Mouse (Mus musculus) forebrain, embryonic 11.5 days (tissue): ENCODE results near the gene Sfxn4. TPM values are rescaled to one million over a fixed set of nuclear protein-coding genes. Genes with fewer than 3 reads are reported as not detected.

Experiments used
- ATAC-seq: fragments of 200-750 bp; cut with Nextera tagmentation; replicated peaks from 2 replicates; pipeline ENCODE4 v1.8.0; 2017; ENCODE audit warnings: moderate TSS enrichment; ENCODE audit not compliant: low FRiP score
- DNase-seq: peaks from one replicate; pipeline ENCODE4 v3.0.0-alpha.2; 2017; ENCODE audit warnings: low spot score
- H3K27ac ChIP-seq: fragments of 300-500 bp; sonication (generic); 2 replicates; pipeline ENCODE4 v1.5.1; 2014; ENCODE audit warnings: low read depth, low read length
- H3K27me3 ChIP-seq: fragments of 300-500 bp; sonication (generic); 2 replicates; pipeline ENCODE4 v1.6.1; 2014; ENCODE audit warnings: mild to moderate bottlenecking, low read length, mixed read lengths; ENCODE audit not compliant: control insufficient read depth, insufficient read depth
- H3K36me3 ChIP-seq: fragments of 300-500 bp; sonication (generic); 2 replicates; pipeline ENCODE4 v1.6.1; 2014; ENCODE audit warnings: mild to moderate bottlenecking, low read length, moderate library complexity, mixed read lengths; ENCODE audit not compliant: control insufficient read depth, insufficient read depth
- H3K4me1 ChIP-seq: fragments of 300-500 bp; sonication (generic); replicated peaks from 2 replicates; pipeline ENCODE4 v1.6.1; 2014; ENCODE audit warnings: low read length, mixed read lengths; ENCODE audit not compliant: control insufficient read depth, insufficient read depth
- H3K4me2 ChIP-seq: fragments of 300-500 bp; sonication (generic); 2 replicates; pipeline ENCODE4 v1.6.1; 2014; ENCODE audit warnings: low read depth, mild to moderate bottlenecking, low read length, moderate library complexity, mixed read lengths; ENCODE audit not compliant: severe bottlenecking
- H3K4me3 ChIP-seq: fragments of 300-500 bp; sonication (generic); 2 replicates; pipeline ENCODE4 v1.5.1; 2014; ENCODE audit warnings: low read depth, low read length
- H3K9ac ChIP-seq: fragments of 300-500 bp; sonication (generic); 2 replicates; pipeline ENCODE4 v1.6.1; 2014; ENCODE audit warnings: low read length
- H3K9me3 ChIP-seq: fragments of 300-500 bp; sonication (generic); 2 replicates; pipeline ENCODE4 v1.6.1; 2016; ENCODE audit warnings: low read length, mixed read lengths; ENCODE audit not compliant: control insufficient read depth
- WGBS: fragments of 180-500 bp; shearing (Covaris S2); extraction: QIAGEN DNeasy Blood & Tissue Kit; methylation state at CpG from one replicate; pipeline ENCODE4 v1.1.7; 2014; 5-methylcytosine and 5-hydroxymethylcytosine counted together
- polyA plus RNA-seq: library from polyadenylated mRNA; unstranded; fragments of >200 nt; fragmentation: Nextera tagmentation; extraction: Ambion mirVana; gene quantifications from 2 replicates; pipeline ENCODE4 v1.2.1, GENCODE M21; 2014

Gene Sfxn4
- polyA plus RNA-seq, 1 experiment from 2014 or later, result 13.4 TPM

DNA sequence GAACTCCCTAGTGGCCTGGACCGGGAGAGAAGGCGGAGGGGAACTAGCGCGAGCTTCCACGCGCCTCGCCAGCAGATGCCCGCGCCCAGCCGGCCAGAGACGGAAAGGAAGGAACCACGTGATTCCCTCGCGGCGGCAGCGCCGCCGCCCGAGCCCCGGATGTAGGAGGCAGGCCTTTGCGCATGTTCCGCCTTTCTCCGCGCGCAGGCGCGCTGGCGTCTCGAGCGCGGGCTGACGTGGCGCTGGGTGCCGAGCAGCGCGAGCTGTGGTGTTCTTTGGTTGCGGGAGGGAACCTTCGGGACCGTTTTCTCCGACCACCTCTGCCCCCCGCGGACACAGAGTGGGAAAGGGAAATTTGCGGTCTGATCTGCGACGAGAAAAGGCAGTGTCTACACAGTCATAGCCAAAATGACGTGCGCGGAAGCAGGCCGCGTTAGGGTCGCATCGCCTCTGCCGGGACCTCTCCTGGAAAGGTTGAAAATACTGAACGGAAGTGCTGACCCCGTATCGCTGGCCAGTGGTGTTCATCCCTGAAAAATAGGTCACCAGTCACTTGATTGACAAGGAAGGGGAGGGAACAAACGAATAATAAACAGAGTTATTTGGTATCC is 70.6 kb downstream of the Sfxn4 start, which contains the start of gene Eif3a:
TSS of gene Eif3a (minus strand) at position 108 of the 611 bp plus-strand sequence.
- peak within 1 kb of the TSS; percentile 100 for H3K9ac ChIP-seq
- ATAC-seq, result peak; percentile 95
- under 1% methylated on average over 57 of the region's 57 CpGs for WGBS
- H3K4me2 ChIP-seq, result peak within 1 kb of the TSS; percentile 78
- no peaks in the 10 kb centered on the region for H3K9me3 ChIP-seq
- peak within 1 kb of the TSS; percentile 95 for H3K27ac ChIP-seq
- no peaks in the 10 kb centered on the region; the same call in 1 of the 2 replicates for H3K4me1 ChIP-seq
- peak within 1 kb of the TSS; percentile 98 for H3K4me3 ChIP-seq
- DNase-seq, result peak; percentile 96
- no peaks in the 10 kb centered on the region for H3K27me3 ChIP-seq
- no peaks in the 10 kb centered on the region for H3K36me3 ChIP-seq

DNA sequence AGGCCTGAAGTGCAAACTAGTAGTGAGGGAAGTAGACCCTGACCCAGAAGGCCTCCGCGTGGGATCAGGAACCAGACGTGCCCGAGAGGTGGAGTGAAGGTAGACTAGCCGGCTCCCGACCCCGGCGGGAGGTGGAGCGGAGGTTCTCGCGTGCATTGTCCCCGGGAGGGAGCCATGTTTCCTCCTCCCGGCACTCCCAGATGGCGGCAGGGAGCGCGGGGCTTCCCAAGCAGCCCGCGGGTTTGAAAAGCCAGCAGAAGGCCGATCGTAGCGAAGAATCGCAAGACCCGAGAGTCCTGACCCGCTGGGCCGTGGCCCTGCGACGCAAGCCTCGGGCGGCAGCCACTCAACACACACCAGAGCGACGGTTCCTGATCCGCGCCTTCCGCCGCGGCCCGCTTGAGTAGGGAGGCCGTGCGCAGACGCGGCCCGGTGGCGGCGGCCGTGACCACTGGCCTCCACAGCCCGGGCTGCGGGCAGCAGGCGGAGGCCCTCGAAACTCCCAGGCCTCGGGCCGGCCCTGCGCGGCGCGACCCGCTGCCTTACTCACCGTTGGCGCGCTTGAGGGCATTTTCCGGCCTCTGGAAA is 71.3 kb downstream of the Sfxn4 start:
- DNase-seq, result peak; percentile 83
- ATAC-seq, result peak; percentile 78
- WGBS, result under 1% methylated on average over 60 of the region's 60 CpGs
- Histone ChIP-seq H3K9ac (peak overlapping the region; percentile 100), H3K4me1 (no peaks in the 10 kb centered on the region; the same call in 1 of the 2 replicates), H3K27ac (peak overlapping the region; percentile 95), H3K4me3 (peak overlapping the region; percentile 98), H3K36me3 (no peaks in the 10 kb centered on the region), H3K9me3 (no peaks in the 10 kb centered on the region), H3K27me3 (no peaks in the 10 kb centered on the region), H3K4me2 (peak overlapping the region; percentile 78)

DNA sequence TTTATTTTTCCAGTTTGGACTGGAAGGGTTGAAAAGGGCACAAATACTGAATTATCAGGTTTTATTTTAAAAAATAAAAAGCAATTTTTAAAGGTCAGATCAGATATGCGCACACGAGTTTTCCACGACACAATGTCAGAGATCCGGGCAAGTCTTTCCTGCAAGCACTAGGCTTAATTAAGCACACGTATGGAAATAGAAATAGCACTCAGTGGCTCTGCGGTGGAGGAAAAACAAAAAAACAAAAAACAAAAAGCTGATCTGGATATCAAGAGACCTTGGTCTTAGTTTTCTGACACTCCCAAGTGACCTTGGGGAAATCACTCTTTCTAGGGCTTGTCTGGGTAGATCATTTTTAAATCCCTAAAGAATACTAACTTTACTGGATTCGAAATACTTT is 71.8 kb downstream of the Sfxn4 start:
- no peaks in the 10 kb centered on the region for H3K36me3 ChIP-seq
- under 1% methylated on average over 7 of the region's 7 CpGs for WGBS

DNA sequence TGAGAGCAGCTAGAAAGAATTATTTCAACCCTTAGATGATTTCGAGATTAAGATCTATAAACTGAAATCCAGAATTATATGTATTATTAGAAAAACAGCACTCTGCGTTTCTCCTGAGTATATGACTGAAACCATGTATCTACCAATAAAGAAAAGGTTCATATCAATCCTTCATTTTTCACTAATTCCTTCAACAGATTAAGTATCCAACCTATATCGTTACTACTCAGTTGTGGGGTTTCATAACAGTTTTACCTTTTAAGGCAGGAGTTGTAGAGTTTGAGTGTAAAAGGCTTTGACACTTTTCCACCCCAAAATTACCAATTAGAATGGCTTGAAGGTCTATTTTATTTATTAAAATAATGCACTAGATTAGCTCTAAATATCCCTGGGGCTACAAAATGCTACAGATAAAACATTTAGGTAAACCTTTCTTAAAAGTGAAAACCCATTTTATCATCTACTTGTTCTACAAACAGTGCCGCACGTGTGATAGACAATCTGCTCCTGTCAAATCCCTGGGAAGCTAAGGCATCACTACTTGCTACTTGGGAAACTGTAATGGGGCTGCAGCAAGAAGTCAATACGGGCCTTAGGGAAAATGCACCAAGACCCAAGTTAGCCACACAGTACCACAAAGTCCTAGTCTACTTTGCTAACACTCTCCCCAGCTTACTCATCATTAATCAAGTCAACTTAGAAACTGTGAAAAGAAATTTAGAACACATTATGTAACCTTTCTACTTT is 72.9 kb downstream of the Sfxn4 start:
- no peaks in the 10 kb centered on the region for H3K36me3 ChIP-seq
- no peaks in the 10 kb centered on the region; the same call in 1 of the 2 replicates for H3K4me1 ChIP-seq
- H3K9me3 ChIP-seq, result no peaks in the 10 kb centered on the region
- peak overlapping the region; percentile 36 for H3K4me2 ChIP-seq
- 51% methylated on average over 6 of the region's 6 CpGs for WGBS
- ATAC-seq (no peak), DNase-seq (no peak)
- peak overlapping the region; percentile 9; the same call in 1 of the 2 replicates for H3K9ac ChIP-seq
- no peaks in the 10 kb centered on the region for H3K27me3 ChIP-seq
- peak overlapping the region; percentile 98; the same call in 1 of the 2 replicates for H3K4me3 ChIP-seq
- no peak overlapping the region for H3K27ac ChIP-seq

More for the DNA sequence above, 71.8 kb downstream of the Sfxn4 start:
- ATAC-seq (no peak), DNase-seq (no peak)
- Histone ChIP-seq H3K9me3 (no peaks in the 10 kb centered on the region), H3K4me3 (peak overlapping the region; percentile 98), H3K9ac (peak overlapping the region; percentile 100), H3K4me1 (no peaks in the 10 kb centered on the region; the same call in 1 of the 2 replicates), H3K4me2 (peak overlapping the region; percentile 78), H3K27ac (peak overlapping the region; percentile 95; the same call in 1 of the 2 replicates), H3K27me3 (no peaks in the 10 kb centered on the region)

DNA sequence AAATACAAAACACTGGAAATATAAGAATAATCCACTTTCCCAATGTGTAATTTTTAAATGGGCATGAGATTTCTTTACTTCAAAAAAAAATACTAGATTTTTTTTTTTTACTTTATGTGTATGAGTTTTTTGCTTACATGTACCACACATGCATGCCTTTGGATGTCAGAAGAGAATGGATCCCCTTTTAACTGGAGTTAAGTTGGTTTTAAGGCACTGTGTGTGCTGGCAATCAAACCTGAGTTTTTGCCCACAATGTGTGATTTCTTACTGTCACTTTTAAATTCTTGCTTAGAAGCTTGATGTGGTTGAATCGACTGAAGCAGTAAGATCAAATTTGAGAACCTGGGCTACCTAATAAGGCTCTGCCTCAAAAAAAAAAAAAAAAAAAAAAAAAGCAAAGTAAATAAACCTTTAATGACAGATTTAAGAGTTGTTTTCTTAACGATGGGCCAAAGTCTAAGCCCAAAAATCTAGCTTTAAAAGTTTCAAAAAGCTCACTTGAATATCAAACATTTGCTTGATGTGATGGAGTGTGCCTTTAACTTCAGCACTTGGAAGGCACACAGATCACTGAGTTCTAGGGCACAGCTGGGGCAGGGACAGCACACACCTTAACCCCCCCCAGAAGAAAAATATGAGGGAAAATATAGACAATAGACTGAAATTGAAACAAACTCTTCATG is 73.7 kb downstream of the Sfxn4 start:
- Histone ChIP-seq H3K36me3 (no peaks in the 10 kb centered on the region), H3K4me2 (no peak overlapping the region), H3K4me1 (no peaks in the 10 kb centered on the region; the same call in 1 of the 2 replicates), H3K9me3 (no peaks in the 10 kb centered on the region), H3K27ac (no peak overlapping the region), H3K27me3 (no peaks in the 10 kb centered on the region), H3K9ac (no peak overlapping the region), H3K4me3 (no peak overlapping the region)
- ATAC-seq (no peak), DNase-seq (no peak)
- WGBS, result 69% methylated on average over 2 of the region's 2 CpGs

Other genes with a start within 250 kb of the Sfxn4 start
- gene Nanos1, start 105.5 kb downstream of the Sfxn4 start, polyA plus RNA-seq, result 4.3 and 4.7 TPM in 2 replicates
- gene Eif3a, start 70.8 kb downstream of the Sfxn4 start, polyA plus RNA-seq, result 178 and 179 TPM in 2 replicates
- 37.1 and 41.2 TPM in 2 replicates for gene Fam45a, start 49.9 kb downstream of the Sfxn4 start, polyA plus RNA-seq
- 103 and 106 TPM in 2 replicates for gene Prdx3, start 13.1 kb upstream of the Sfxn4 start, polyA plus RNA-seq
- gene Grk5, start 28.3 kb upstream of the Sfxn4 start, polyA plus RNA-seq, result 2.6 and 2.8 TPM in 2 replicates